ENCODE assay signal across 13 mouse cellular contexts in genomic region chr17:74043754-74044153, GRCm38 (mm10). TPM values are rescaled to one million over a fixed set of nuclear protein-coding genes. Genes with fewer than 3 reads are reported as not detected.
DNase-seq lines count a peak whose midpoint lies in the region; TF ChIP-seq lines count a peak whose summit lies in the region.
"Had no signal": no experiment of that assay in that cellular context is flagged by ENCODE, and none has a peak within 500 bp of the region (broad histone marks: within the 10 kb centered on the region; RNA-seq: fewer than 3 reads in every experiment).

No protein-coding gene starts in this region.

- no peak for TF ChIP-seq POLR2A in thymus, adult 2 months (IDR thresholded peaks at IDR 0.05; ENCODE audit: control insufficient read depth, extremely low read depth, insufficient read depth, low read length, poor library complexity)

- no peak overlapping the region for H3K4me3 ChIP-seq in thymus, adult 2 months (ENCODE audit: control insufficient read depth, insufficient read depth, low read length)
- H3K4me3 ChIP-seq: forebrain, embryonic 15.5 days; myocyte had no signal

- H3K4me1 ChIP-seq in thymus, adult 2 months (replicated peaks; ENCODE audit: control insufficient read depth, insufficient read depth, low read length), result no peaks in the 10 kb centered on the region

- peaks cover 8% of the 10 kb centered on the region for H3K27me3 ChIP-seq in thymus, adult 2 months (ENCODE audit: control insufficient read depth, insufficient read depth, low read length)

- intact Hi-C loops in heart, postnatal 14 days (cut with DNase I), result no loop called here

- WGBS in thymus, adult 2 months, result 73% methylated on average over 4 of the region's 4 CpGs

- DNase-seq in heart, adult 9 months (ENCODE audit: low spot score in 2 of 2), result peak; percentile 34 to 35
- DNase-seq in heart, postnatal 14 days, result no peak
- peak; percentile 10 for DNase-seq in 3T3-L1 (ENCODE audit: low read depth, low spot score)
- peak; percentile 36 for DNase-seq in adrenal gland, postnatal 10 days
- DNase-seq in fibroblast of lung, adult 2 months (ENCODE audit: low read depth), result peak; percentile 59
- DNase-seq in gastrocnemius, postnatal 10 days, result no peak
- DNase-seq in spleen, postnatal 4 days (ENCODE audit: low spot score in 2 of 2), result no peak
- no peak for DNase-seq in thymus, adult 2 months
- DNase-seq: right cerebral cortex, postnatal 25 days had no signal

- no peaks in the 10 kb centered on the region for H3K36me3 ChIP-seq in thymus, adult 2 months (ENCODE audit: control insufficient read depth, insufficient read depth, low read length)
- H3K36me3 ChIP-seq: forebrain, embryonic 15.5 days had no signal

- H3K27ac ChIP-seq in thymus, adult 2 months (ENCODE audit: control insufficient read depth, insufficient read depth, low read length), result no peak overlapping the region
- H3K27ac ChIP-seq: forebrain, embryonic 15.5 days had no signal

- TF ChIP-seq CTCF in thymus, adult 2 months (IDR thresholded peaks at IDR 0.05; ENCODE audit: borderline replicate concordance, control insufficient read depth, extremely low read depth, insufficient read depth, low read length, poor library complexity), result no peak

RNA-seq across cellular contexts. Expression of gene Srd5a2, which starts 4.0 kb away (rescaled TPM):
- total RNA-seq in heart, postnatal 14 days (2021), result not detected
- total RNA-seq in adrenal gland, postnatal 10 days (2021), result 10 to 100 TPM; 23.5 to 35.6 TPM
- total RNA-seq in gastrocnemius, postnatal 10 days (2021), result not detected
- 0.11 TPM in 1 of 2 replicates, not detected in the other for polyA plus RNA-seq in thymus, adult 2 months (2012; rRNA removed)
- polyA plus RNA-seq: forebrain, embryonic 15.5 days; heart, embryonic 14.5 days; intestine, embryonic 14.5 days; myocyte had no signal

Comparison
In these comparisons a context has a peak if more than half of its experiments do, and no peak if none do; other contexts are left out.
1. DNase-seq: peak in heart, adult 9 months (2 of 2), 3T3-L1 (single experiment), adrenal gland, postnatal 10 days (single experiment) and fibroblast of lung, adult 2 months (single experiment); none in heart, postnatal 14 days (0 of 2), gastrocnemius, postnatal 10 days (single experiment), spleen, postnatal 4 days (0 of 2) and thymus, adult 2 months (single experiment).
2. RNA of gene Srd5a2, which starts 4.0 kb away (total RNA-seq): 23.5 to 35.6 TPM in adrenal gland, postnatal 10 days; not detected in gastrocnemius, postnatal 10 days and not detected in heart, postnatal 14 days; every median in the first group is over 10 times any median in the second.